Comparison of ENCODE assay signal across 27 mouse cellular contexts in the genomic region with DNA sequence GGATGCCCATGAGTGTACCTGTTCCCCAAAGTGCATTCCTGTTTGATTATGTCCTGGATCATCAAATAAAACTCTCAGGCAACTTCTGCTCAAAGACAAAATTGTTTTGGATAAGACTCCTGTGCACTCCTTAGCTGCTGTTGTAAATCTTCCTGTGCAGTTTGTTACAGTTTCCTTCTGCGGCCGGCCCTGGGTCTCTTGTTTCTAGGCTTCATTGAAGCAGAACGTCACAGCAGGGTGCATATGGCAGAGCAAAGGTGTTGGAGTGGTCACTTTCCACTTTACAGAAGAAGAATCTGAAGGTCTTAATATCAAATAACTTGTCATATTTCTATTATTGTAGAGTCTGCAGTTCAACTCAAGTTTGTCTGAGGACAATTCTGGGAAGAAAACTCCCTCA.
"Had no signal": no experiment of that assay in that cellular context is flagged by ENCODE, and none has a peak within 500 bp of the region (broad histone marks: within the 10 kb centered on the region; RNA-seq: fewer than 3 reads in every experiment).

No protein-coding gene starts in this region.

- H3K27me3 ChIP-seq: heart, embryonic 12.5 days; hindbrain, embryonic 12.5 days; intestine, embryonic 15.5 days; limb, embryonic 12.5 days; liver, embryonic 13.5 days; liver, embryonic 15.5 days had no signal

- DNase-seq: gastrocnemius, adult 2 months; gastrocnemius, postnatal 10 days; gastrocnemius, postnatal 25 days; heart, adult 18-20 months; heart, postnatal 10 days; heart, postnatal 4 days; kidney, adult 18-20 months; kidney, postnatal 10 days; kidney, postnatal 25 days; liver; liver, embryonic 13.5 days; liver, postnatal 0 days had no signal

- H3K27ac ChIP-seq: gastrocnemius, adult 2 months; heart, embryonic 10.5 days; hindbrain, embryonic 10.5 days; hindbrain, embryonic 12.5 days; hindbrain, embryonic 14.5 days; intestine, embryonic 15.5 days; layer of hippocampus, adult 2 months; left cerebral cortex, adult 2 months; limb, embryonic 10.5 days; limb, embryonic 12.5 days; liver, embryonic 13.5 days; liver, embryonic 15.5 days had no signal

- H3K4me2 ChIP-seq: heart, embryonic 12.5 days; hindbrain, embryonic 12.5 days; hindbrain, embryonic 14.5 days; intestine, embryonic 15.5 days; limb, embryonic 12.5 days; liver, embryonic 11.5 days; liver, embryonic 13.5 days; liver, embryonic 15.5 days had no signal

- ATAC-seq: hindbrain, embryonic 16.5 days; inflammation-experienced regulatory T-cells, adult 6 months; intestine, embryonic 15.5 days; intestine, postnatal 0 days; liver, postnatal 0 days had no signal

- H3K4me3 ChIP-seq: gastrocnemius, adult 2 months; heart, embryonic 10.5 days; heart, embryonic 12.5 days; hindbrain, embryonic 10.5 days; hindbrain, embryonic 12.5 days; intestine, embryonic 15.5 days; layer of hippocampus, adult 2 months; left cerebral cortex, adult 2 months; limb, embryonic 10.5 days; limb, embryonic 12.5 days; liver, embryonic 13.5 days; liver, embryonic 15.5 days had no signal

- H3K9me3 ChIP-seq: heart, embryonic 10.5 days; heart, embryonic 12.5 days; hindbrain, embryonic 10.5 days; hindbrain, embryonic 12.5 days; intestine, embryonic 15.5 days; limb, embryonic 10.5 days; limb, embryonic 12.5 days; liver, embryonic 13.5 days; liver, embryonic 15.5 days had no signal

- H3K9ac ChIP-seq: heart, embryonic 12.5 days; hindbrain, embryonic 12.5 days; hindbrain, embryonic 14.5 days; intestine, embryonic 15.5 days; limb, embryonic 12.5 days; liver, embryonic 13.5 days; liver, embryonic 15.5 days; liver, postnatal 0 days had no signal

- H3K4me1 ChIP-seq: heart, embryonic 10.5 days; heart, embryonic 12.5 days; hindbrain, embryonic 10.5 days; hindbrain, embryonic 12.5 days; intestine, embryonic 15.5 days; limb, embryonic 10.5 days; limb, embryonic 12.5 days; liver, embryonic 13.5 days; liver, embryonic 15.5 days had no signal

- H3K36me3 ChIP-seq: heart, embryonic 10.5 days; heart, embryonic 12.5 days; hindbrain, embryonic 10.5 days; hindbrain, embryonic 12.5 days; intestine, embryonic 15.5 days; limb, embryonic 10.5 days; limb, embryonic 12.5 days; liver, embryonic 13.5 days; liver, embryonic 15.5 days had no signal
